Mouse (Mus musculus): ENCODE data around the gene Prn.

GRCm38 (mm10) chr2:131906846-131907245 is 2.9 kb upstream of the Prn start:
- TF ChIP-seq CTCF (IDR thresholded peaks at IDR 0.05; ENCODE audit: control insufficient read depth, insufficient read depth, low read length): no peak
- TF ChIP-seq POLR2A (IDR thresholded peaks at IDR 0.05; ENCODE audit: borderline replicate concordance, control insufficient read depth, low read depth, low read length): no peak
